Mouse (Mus musculus): ENCODE measurements at regions not wholly inside any gene's neighbourhood (a gene's known extent, or its start where the extent isn't known, plus 50 kb on each side); places are given as distances from the start of the nearest gene placed in this dataset.

- no peak for DNase-seq (ENCODE audit: low spot score in 2 of 2)
Measured at GRCm38 (mm10) chr10:43634371-43635080, 56.4 kb downstream of the Cd24a start.

GRCm38 (mm10) chr10:43641169-43641945, 63.3 kb downstream of the Cd24a start:
- DNase-seq (ENCODE audit: low spot score in 2 of 2): peak; percentile 30 to 35

GRCm38 (mm10) chr10:43646326-43646725, 68.2 kb downstream of the Cd24a start:
- peak in 1 of 2 experiments; percentile 3 for DNase-seq (ENCODE audit: low spot score in 2 of 2)

- DNase-seq (ENCODE audit: low spot score in 2 of 2): no peak
Measured at GRCm38 (mm10) chr10:43646965-43647364, 68.9 kb downstream of the Cd24a start.

GRCm38 (mm10) chr10:43648186-43648585, 70.1 kb downstream of the Cd24a start:
- no peak for DNase-seq (ENCODE audit: low spot score in 2 of 2)

GRCm38 (mm10) chr10:43648815-43649447, 70.8 kb downstream of the Cd24a start:
- no peak for DNase-seq (ENCODE audit: low spot score in 2 of 2)

GRCm38 (mm10) chr10:43650449-43650848, 72.4 kb downstream of the Cd24a start:
- no peak for DNase-seq (ENCODE audit: low spot score in 2 of 2)

GRCm38 (mm10) chr10:43651505-43651904, 73.4 kb downstream of the Cd24a start:
- DNase-seq (ENCODE audit: low spot score in 2 of 2): no peak

GRCm38 (mm10) chr10:43651915-43652314, 73.8 kb downstream of the Cd24a start:
- no peak for DNase-seq (ENCODE audit: low spot score in 2 of 2)

GRCm38 (mm10) chr10:43655082-43655671, 77.1 kb downstream of the Cd24a start:
- no peak for DNase-seq (ENCODE audit: low spot score in 2 of 2)

GRCm38 (mm10) chr10:43655680-43656079, 77.6 kb downstream of the Cd24a start:
- DNase-seq (ENCODE audit: low spot score in 2 of 2): no peak

- DNase-seq (ENCODE audit: low spot score in 2 of 2): no peak
Measured at GRCm38 (mm10) chr10:43656207-43656606, 78.1 kb downstream of the Cd24a start.

GRCm38 (mm10) chr10:43657501-43658225, 79.6 kb downstream of the Cd24a start:
- no peak for DNase-seq (ENCODE audit: low spot score in 2 of 2)

GRCm38 (mm10) chr10:43658226-43658593, 80.1 kb downstream of the Cd24a start:
- no peak for DNase-seq (ENCODE audit: low spot score in 2 of 2)

GRCm38 (mm10) chr10:43664844-43665243, 86.8 kb downstream of the Cd24a start:
- no peak for DNase-seq (ENCODE audit: low spot score in 2 of 2)

- peak; percentile 43 to 55 for DNase-seq (ENCODE audit: low spot score in 2 of 2)
Measured at GRCm38 (mm10) chr10:43666262-43667085, 88.4 kb downstream of the Cd24a start.

GRCm38 (mm10) chr10:43667086-43667690, 89.1 kb downstream of the Cd24a start:
- no peak for DNase-seq (ENCODE audit: low spot score in 2 of 2)

GRCm38 (mm10) chr10:43667732-43668247, 89.7 kb downstream of the Cd24a start:
- peak; percentile 45 to 59 for DNase-seq (ENCODE audit: low spot score in 2 of 2)

GRCm38 (mm10) chr10:43669471-43669870, 91.4 kb downstream of the Cd24a start:
- DNase-seq (ENCODE audit: low spot score in 2 of 2): no peak

- DNase-seq (ENCODE audit: low spot score in 2 of 2): no peak
Measured at GRCm38 (mm10) chr10:43670745-43671144, 92.7 kb downstream of the Cd24a start.

Data from spleen, postnatal 36 days (tissue).